Mouse (Mus musculus): ENCODE measurements at regions not wholly inside any gene's neighbourhood (a gene's known extent, or its start where the extent isn't known, plus 50 kb on each side); places are given as distances from the start of the nearest gene placed in this dataset.

- Histone ChIP-seq H3K27me3 (ENCODE audit: control insufficient read depth, insufficient read depth, low read length) (no peaks in the 10 kb centered on the region), H3K9ac (replicated peaks; ENCODE audit: low read depth, low read length) (no peak overlapping the region), H3K4me2 (replicated peaks; ENCODE audit: low read depth, low read length) (no peak overlapping the region), H3K9me3 (ENCODE audit: control insufficient read depth, low read depth, low read length) (no peaks in the 10 kb centered on the region), H3K36me3 (ENCODE audit: control insufficient read depth, insufficient read depth, low read length) (no peaks in the 10 kb centered on the region), H3K4me1 (ENCODE audit: control insufficient read depth, insufficient read depth, low read length) (no peaks in the 10 kb centered on the region), H3K4me3 (ENCODE audit: low read depth, low read length) (no peak overlapping the region), H3K27ac (ENCODE audit: low read length) (no peak overlapping the region)
- 70% methylated on average over 5 of the region's 5 CpGs for WGBS
- ATAC-seq (ENCODE audit: insufficient number of reproducible peaks, insufficient read depth, low FRiP score, low read depth), result no peak
These were observed 84.3 kb upstream of the Pik3cg start for GRCm38 (mm10) chr12:32292749-32293128.

GRCm38 (mm10) chr12:32297431-32297830 lies 81.1 kb upstream of the Ccdc71l start:
- Histone ChIP-seq H3K9ac (replicated peaks; ENCODE audit: low read depth, low read length) (no peak overlapping the region), H3K4me2 (replicated peaks; ENCODE audit: low read depth, low read length) (no peak overlapping the region), H3K4me3 (ENCODE audit: low read depth, low read length) (no peak overlapping the region), H3K9me3 (ENCODE audit: control insufficient read depth, low read depth, low read length) (no peaks in the 10 kb centered on the region), H3K36me3 (ENCODE audit: control insufficient read depth, insufficient read depth, low read length) (no peaks in the 10 kb centered on the region), H3K27me3 (ENCODE audit: control insufficient read depth, insufficient read depth, low read length) (no peaks in the 10 kb centered on the region), H3K4me1 (ENCODE audit: control insufficient read depth, insufficient read depth, low read length) (no peaks in the 10 kb centered on the region), H3K27ac (ENCODE audit: low read length) (no peak overlapping the region)
- ATAC-seq (ENCODE audit: insufficient number of reproducible peaks, insufficient read depth, low FRiP score, low read depth), result no peak
- 93% methylated on average over 7 of the region's 7 CpGs for WGBS

GRCm38 (mm10) chr12:32299714-32300113 lies 78.8 kb upstream of the Ccdc71l start:
- WGBS, result 81% methylated on average over 2 of the region's 2 CpGs
- H3K27ac ChIP-seq (ENCODE audit: low read length), result no peak overlapping the region

GRCm38 (mm10) chr12:32305736-32306135 lies 72.8 kb upstream of the Ccdc71l start:
- Histone ChIP-seq H3K9ac (replicated peaks; ENCODE audit: low read depth, low read length) (no peak overlapping the region), H3K36me3 (ENCODE audit: control insufficient read depth, insufficient read depth, low read length) (no peaks in the 10 kb centered on the region), H3K27me3 (ENCODE audit: control insufficient read depth, insufficient read depth, low read length) (no peaks in the 10 kb centered on the region), H3K4me3 (ENCODE audit: low read depth, low read length) (no peak overlapping the region), H3K9me3 (ENCODE audit: control insufficient read depth, low read depth, low read length) (no peaks in the 10 kb centered on the region), H3K4me2 (replicated peaks; ENCODE audit: low read depth, low read length) (no peak overlapping the region), H3K4me1 (ENCODE audit: control insufficient read depth, insufficient read depth, low read length) (no peaks in the 10 kb centered on the region), H3K27ac (ENCODE audit: low read length) (no peak overlapping the region)
- no peak for ATAC-seq (ENCODE audit: insufficient number of reproducible peaks, insufficient read depth, low FRiP score, low read depth)
- 89% methylated on average over 5 of the region's 5 CpGs for WGBS

More at GRCm38 (mm10) chr12:32299714-32300113, 78.8 kb upstream of the Ccdc71l start:
- Histone ChIP-seq H3K4me1 (ENCODE audit: control insufficient read depth, insufficient read depth, low read length) (no peaks in the 10 kb centered on the region), H3K9me3 (ENCODE audit: control insufficient read depth, low read depth, low read length) (no peaks in the 10 kb centered on the region), H3K4me3 (ENCODE audit: low read depth, low read length) (no peak overlapping the region), H3K36me3 (ENCODE audit: control insufficient read depth, insufficient read depth, low read length) (no peaks in the 10 kb centered on the region), H3K4me2 (replicated peaks; ENCODE audit: low read depth, low read length) (no peak overlapping the region), H3K27me3 (ENCODE audit: control insufficient read depth, insufficient read depth, low read length) (no peaks in the 10 kb centered on the region), H3K9ac (replicated peaks; ENCODE audit: low read depth, low read length) (no peak overlapping the region)
- no peak for ATAC-seq (ENCODE audit: insufficient number of reproducible peaks, insufficient read depth, low FRiP score, low read depth)

GRCm38 (mm10) chr12:32306326-32306725 lies 72.2 kb upstream of the Ccdc71l start:
- Histone ChIP-seq H3K9me3 (ENCODE audit: control insufficient read depth, low read depth, low read length) (no peaks in the 10 kb centered on the region), H3K27me3 (ENCODE audit: control insufficient read depth, insufficient read depth, low read length) (no peaks in the 10 kb centered on the region), H3K36me3 (ENCODE audit: control insufficient read depth, insufficient read depth, low read length) (no peaks in the 10 kb centered on the region), H3K9ac (replicated peaks; ENCODE audit: low read depth, low read length) (no peak overlapping the region), H3K27ac (ENCODE audit: low read length) (no peak overlapping the region), H3K4me3 (ENCODE audit: low read depth, low read length) (no peak overlapping the region), H3K4me1 (ENCODE audit: control insufficient read depth, insufficient read depth, low read length) (no peaks in the 10 kb centered on the region), H3K4me2 (replicated peaks; ENCODE audit: low read depth, low read length) (no peak overlapping the region)
- WGBS, result 85% methylated on average over 4 of the region's 4 CpGs
- ATAC-seq (ENCODE audit: insufficient number of reproducible peaks, insufficient read depth, low FRiP score, low read depth), result no peak

GRCm38 (mm10) chr12:32307280-32308006 lies 71.1 kb upstream of the Ccdc71l start:
- Histone ChIP-seq H3K27me3 (ENCODE audit: control insufficient read depth, insufficient read depth, low read length) (no peaks in the 10 kb centered on the region), H3K4me1 (ENCODE audit: control insufficient read depth, insufficient read depth, low read length) (no peaks in the 10 kb centered on the region), H3K9ac (replicated peaks; ENCODE audit: low read depth, low read length) (no peak overlapping the region), H3K4me2 (replicated peaks; ENCODE audit: low read depth, low read length) (no peak overlapping the region), H3K4me3 (ENCODE audit: low read depth, low read length) (no peak overlapping the region), H3K9me3 (ENCODE audit: control insufficient read depth, low read depth, low read length) (no peaks in the 10 kb centered on the region), H3K36me3 (ENCODE audit: control insufficient read depth, insufficient read depth, low read length) (no peaks in the 10 kb centered on the region), H3K27ac (ENCODE audit: low read length) (no peak overlapping the region)
- 63% methylated on average over 9 of the region's 9 CpGs for WGBS
- ATAC-seq (ENCODE audit: insufficient number of reproducible peaks, insufficient read depth, low FRiP score, low read depth), result peak; percentile 81; the same call in 1 of the 2 replicates

- 85% methylated on average over 1 of the region's 1 CpGs for WGBS
- Histone ChIP-seq H3K36me3 (ENCODE audit: control insufficient read depth, insufficient read depth, low read length) (no peaks in the 10 kb centered on the region), H3K27me3 (ENCODE audit: control insufficient read depth, insufficient read depth, low read length) (no peaks in the 10 kb centered on the region), H3K9me3 (ENCODE audit: control insufficient read depth, low read depth, low read length) (no peaks in the 10 kb centered on the region), H3K4me2 (replicated peaks; ENCODE audit: low read depth, low read length) (no peak overlapping the region), H3K4me1 (ENCODE audit: control insufficient read depth, insufficient read depth, low read length) (no peaks in the 10 kb centered on the region), H3K4me3 (ENCODE audit: low read depth, low read length) (no peak overlapping the region), H3K27ac (ENCODE audit: low read length) (no peak overlapping the region), H3K9ac (replicated peaks; ENCODE audit: low read depth, low read length) (no peak overlapping the region)
- no peak for ATAC-seq (ENCODE audit: insufficient number of reproducible peaks, insufficient read depth, low FRiP score, low read depth)
These were observed 63.3 kb upstream of the Ccdc71l start for GRCm38 (mm10) chr12:32315099-32315783.
